Mouse (Mus musculus) NIH3T3 (cell line): ENCODE measurements around the gene Ppp1r2.

ENCODE experiments used
- DNase-seq: peaks from one replicate; pipeline ENCODE4 v3.0.0-alpha.2; 2012; ENCODE audit warnings: low read depth

Ppp1r2 gene

DNA sequence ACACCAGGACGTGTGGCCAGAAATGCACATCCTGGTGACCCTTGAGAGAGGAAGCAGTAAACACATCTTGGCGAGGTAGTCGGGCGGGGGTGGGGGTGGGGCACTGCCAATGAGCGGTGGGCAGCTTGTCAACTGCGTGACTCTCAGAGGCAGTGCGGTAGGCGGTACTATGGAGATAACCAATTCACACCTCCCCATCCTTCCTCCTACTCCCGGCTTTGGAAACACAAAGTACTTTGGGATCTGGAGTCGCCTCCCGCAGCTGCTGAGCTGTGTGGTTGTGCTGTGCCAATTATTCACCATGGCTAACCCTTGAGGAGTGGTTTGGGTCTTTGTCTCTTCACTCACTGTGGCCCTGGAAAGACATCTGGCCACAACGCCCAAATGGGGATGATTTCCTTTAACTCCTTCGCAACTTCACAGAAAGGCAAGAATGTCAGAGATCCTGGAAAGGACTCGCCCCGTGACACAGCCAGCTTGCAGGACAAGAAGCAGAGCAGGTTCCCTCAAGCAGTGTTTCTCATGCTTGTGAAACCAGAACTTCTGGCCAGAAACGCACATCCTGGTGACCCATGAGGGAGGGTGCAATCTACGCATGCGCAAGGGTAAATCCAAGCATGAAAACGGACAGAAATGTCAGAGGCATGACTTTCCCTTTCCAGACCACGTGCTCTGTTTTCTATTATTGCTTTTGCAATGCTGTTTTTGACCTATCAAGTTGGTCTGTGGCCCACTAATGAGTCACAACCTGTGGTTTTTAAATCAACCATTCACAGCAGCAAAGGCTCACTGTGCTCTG, 41.3 kb downstream of the Ppp1r2 start:
- peak; percentile 98 for DNase-seq

DNA sequence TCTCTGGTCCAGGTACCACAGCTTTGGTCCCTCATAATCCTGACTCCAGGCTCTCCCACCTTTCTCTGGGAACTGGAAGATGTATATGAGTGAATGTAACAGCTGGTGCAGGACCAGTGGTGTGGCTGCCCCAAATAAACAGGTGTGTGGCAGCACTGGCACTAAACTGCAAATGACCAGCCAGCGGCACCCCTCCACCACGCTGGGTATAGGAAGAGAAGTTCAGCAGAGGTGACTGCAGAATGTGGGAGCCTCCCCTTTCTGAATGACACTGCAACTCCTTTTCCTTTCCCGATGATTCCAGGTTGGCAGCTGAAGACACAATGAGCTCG, 41.9 kb downstream of the Ppp1r2 start:
- no peak for DNase-seq

DNA sequence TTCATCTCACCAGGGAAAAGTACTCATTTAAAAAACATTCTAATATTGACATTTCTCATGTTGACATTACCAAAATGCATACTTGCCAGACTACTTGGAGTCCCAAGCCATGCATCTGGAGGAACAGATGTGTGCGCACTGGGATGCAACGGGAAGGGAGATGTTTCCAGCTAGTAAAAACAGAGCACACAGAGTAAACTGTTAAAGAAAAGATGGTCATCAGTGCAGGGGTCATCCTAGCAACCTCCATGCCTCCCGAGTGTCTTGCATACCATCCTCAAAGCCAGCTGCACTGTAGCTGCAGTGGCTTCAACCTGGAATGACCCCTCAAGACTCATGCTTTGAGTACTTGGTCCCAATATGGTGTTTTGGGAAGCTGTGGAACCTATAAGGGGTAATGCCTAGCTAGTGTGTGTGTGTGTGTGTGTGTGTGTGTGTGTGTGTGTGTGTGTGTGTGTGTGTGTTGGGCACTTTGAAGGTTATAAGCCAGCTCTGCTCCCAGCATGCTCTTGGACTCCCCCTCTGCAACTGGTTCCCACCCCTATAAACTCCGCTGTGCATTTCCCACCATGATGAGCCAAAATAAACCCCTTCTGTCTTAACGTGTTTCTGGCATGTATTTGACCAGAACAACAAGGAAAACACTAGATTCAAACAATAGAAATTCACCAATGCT, 42.4 kb downstream of the Ppp1r2 start:
- peak; percentile 41 for DNase-seq

DNA sequence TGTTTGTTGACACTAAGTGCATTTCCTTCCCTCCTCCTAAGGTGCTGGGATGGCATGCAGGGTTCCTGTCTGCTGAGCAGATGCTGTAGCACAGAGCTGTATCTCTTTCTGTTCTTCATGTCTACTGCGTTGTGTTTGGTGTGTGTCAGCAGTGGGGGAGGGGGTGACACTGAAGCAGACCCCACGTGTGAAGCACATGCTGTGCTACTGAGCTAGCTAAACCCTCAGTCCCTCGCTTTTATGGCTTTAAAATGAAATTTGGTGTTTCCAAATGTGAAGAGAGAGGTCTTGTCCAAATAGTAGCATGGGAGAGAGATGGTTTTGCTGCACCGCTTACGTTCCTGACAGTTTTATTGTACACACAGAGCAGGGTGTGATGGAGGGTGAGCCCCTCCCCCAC, 43.5 kb downstream of the Ppp1r2 start:
- DNase-seq: no peak

DNA sequence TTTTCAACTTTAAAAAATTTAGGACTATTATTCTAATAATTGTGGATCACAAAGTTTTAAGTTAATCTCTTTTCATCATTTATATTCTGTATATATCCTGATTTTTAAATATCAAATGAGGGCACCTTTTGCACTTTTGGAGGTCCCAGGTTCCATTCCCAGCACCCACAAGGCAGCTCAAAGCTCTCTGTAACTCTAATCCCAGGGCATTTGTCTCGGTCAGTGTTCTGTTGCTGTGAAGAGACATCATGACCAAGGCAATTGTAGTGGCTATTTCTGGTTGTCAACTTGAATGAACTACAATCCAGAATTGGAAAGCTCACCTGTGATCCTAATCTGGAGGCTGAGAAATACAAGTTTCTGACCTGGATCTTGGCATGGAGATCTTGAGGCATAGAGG, 47.3 kb downstream of the Ppp1r2 start:
- no peak for DNase-seq

DNA sequence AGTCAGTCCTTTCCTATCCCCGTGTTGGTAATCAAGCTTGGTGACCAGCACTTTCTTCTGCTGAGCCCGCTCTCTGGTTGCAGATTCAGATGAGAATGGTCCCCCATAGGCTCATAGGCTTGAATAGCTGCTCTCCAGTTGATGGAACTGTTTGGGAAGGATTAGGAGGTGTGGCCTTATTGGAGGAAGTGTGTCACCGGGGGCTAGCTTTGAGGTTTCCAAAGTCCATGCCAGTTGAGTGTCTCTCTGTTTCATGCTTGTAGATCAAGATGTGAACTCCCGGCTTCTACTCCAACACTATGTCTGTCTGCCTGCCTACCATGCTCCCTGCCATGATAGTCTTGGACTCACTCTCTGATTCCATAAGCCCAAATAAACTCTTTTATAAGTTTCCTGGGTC, 59.8 kb downstream of the Ppp1r2 start:
- no peak for DNase-seq

DNA sequence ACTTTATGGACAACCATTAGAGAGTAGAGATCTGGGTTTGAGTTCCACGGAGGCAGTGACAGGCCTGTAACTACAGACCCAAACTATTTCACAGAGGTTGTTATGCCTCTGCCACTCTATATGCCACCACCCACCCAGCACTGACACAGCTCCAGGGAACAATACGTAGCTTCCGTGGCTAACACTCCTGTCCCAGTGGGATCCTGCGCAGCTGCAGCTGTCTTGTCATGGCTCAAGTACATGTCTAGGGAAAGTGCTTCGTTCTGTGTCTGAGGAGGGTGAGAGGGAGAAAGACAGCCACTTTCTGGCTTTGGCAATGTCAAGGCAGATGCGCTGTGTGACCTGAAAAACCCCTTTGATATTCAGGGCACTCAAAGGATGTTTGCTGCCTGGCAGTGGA, 61.6 kb downstream of the Ppp1r2 start:
- DNase-seq: no peak

DNA sequence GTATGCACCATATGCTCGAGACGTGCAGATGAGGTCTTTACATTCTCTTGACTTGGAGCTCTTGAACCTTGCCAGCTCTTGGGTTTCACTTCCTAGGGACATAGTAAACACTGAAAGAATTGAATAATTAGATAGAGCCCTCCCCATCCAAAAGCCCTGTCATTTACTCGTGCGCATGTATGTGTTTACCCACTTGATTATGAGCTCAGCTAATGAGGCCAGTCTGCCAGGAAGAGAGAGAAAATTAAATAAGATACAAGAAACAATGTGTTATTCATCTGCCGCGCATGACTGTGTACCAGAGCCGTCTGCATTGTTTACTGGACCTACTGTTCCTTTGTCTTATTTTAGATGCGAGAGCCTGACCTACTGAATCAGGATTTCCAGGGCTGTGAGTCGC, 63.6 kb downstream of the Ppp1r2 start:
- DNase-seq: no peak

DNA sequence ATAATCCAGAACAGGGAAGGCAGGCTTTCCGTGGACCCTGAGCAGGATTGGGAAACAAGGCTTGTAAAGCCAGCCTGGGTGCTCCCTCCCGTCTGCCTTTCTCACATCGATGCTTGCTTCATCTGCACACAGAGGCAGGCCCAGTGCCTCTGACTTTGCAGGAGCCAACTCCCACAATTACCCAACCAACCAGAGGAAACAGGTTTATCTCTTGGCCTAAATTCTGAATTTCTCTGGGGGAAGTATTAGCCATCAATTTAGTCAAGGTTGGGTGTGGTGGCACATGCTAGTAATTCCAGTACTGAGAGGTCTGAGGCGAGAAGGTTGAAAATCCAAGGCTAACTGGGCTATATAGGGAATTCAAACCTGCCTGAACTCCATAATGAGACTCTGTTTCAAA, 64.6 kb downstream of the Ppp1r2 start:
- DNase-seq: peak; percentile 70

DNA sequence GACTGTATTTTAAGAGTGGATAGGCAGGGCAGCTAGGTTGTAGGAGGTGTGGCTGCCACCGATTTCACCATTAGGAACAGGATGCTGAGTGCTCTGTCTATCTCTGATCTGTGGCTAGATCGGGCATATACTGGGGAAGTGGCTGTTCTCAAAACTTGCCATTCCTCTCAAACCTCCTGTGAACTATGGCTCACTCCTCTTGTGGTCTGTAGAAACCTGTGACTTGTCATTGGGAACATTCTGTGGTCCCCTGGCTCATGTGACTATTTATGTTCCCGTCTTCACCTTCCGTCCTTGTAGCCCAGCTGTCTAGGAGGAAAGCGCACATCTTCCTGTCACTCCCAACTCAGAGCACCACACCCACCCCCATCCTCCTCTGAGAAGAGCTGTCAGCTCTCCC, 65.2 kb downstream of the Ppp1r2 start:
- no peak for DNase-seq

DNA sequence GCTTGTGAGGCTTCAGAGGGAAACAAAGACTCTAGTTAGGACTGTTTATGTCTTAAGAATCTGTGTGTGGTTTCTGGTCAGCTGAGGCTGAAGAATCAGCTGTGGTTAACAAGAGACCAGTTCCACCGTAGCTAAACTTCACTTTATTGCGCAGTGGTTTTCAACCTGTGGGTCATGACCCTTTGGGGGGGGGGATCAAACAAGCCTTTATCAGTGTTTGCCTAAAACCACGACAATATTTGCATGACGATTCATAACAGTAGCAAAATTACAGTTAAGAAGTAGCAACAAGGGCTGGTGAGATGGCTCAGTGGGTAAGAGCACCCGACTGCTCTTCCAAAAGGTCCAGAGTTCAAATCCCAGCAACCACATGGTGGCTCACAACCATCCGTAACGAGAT, 69.4 kb downstream of the Ppp1r2 start:
- DNase-seq: no peak

DNA sequence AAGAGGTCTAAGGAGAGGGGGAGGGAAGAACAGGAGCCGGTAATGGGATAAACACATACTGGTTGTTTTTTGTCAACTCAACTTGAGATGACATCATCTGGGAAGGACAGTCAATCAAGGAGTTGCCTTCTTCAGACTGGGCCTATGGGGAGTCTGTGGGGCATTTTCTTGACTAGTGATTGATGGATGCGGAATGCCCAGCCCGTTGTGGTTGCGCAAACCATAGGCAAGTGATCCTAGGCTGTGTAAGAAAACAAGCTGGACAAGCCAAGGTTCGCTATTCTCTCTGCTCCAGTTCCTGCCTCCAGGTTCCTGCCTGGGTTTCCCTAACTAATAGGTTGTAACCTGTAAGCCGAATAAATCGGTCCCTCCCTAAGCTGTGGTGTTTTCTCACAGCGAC, 69.9 kb downstream of the Ppp1r2 start:
- DNase-seq: peak; percentile 44

DNA sequence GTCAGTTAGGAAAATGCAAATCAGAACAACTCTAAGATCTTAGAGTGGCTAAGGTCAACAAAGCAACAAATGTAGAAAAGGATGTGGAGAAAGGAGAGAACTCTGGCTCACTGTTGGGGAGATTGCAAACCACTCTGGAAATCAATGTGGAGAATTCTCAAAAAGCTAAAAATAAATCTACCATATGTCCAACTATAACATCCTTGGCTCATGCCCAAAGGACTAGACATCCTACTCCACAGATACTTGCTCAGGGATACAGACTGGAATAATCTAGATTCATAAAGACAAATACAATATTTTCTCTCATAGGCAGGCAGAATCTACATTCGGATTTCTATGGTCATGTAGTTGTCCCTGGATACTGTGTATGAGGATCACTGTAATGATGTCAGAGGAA, 70.9 kb downstream of the Ppp1r2 start:
- no peak for DNase-seq

DNA sequence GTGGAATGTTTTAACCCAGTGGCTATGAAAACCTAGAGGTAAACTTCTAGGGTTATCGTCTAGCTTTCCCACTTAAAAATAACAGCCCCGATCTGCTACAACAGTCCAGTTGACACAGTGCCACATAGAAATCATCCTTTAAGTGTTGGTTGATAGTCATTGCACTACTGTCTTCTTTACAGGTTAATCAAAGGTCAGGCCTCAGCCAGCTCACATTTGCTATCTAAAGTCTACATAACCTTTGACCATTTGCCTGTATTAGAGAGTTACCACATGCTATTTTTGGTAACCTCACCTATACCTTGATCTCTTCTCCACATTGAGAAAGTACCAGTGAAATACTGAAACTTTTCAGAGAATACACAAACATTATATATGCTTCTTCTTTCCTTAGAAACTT, 73.4 kb downstream of the Ppp1r2 start:
- no peak for DNase-seq
